Mouse (Mus musculus) MEL (cell line): ENCODE results near the gene AC124502.3. TPM values are rescaled to one million over a fixed set of nuclear protein-coding genes. Genes with fewer than 3 reads are reported as not detected.

Experiments used
- DNase-seq: peaks from one replicate; pipeline ENCODE4 v3.0.0; 2011; ENCODE audit warnings: low read depth, low spot score
- H3K27ac ChIP-seq: 2 replicates; pipeline ENCODE4 v1.5.1; 2012; ENCODE audit warnings: low read depth, mild to moderate bottlenecking, control low read depth, low read length, moderate library complexity; ENCODE audit not compliant: control insufficient read depth
- H3K27me3 ChIP-seq, 2 experiments: fragments of 150-350 bp in 1 of 2; sonication (generic) in 1 of 2; 2 replicates each; pipeline ENCODE4 v1.6.1; 2012; ENCODE audit warnings: low read length in 2 of 2, mild to moderate bottlenecking in 2 of 2, improper control_type of control experiment in 1 of 2, moderate library complexity in 1 of 2; ENCODE audit not compliant: insufficient read depth in 2 of 2, control insufficient read depth in 1 of 2
- H3K36me3 ChIP-seq, 2 experiments: 2 replicates each; pipeline ENCODE4 v1.6.1; 2012 to 2014; ENCODE audit warnings: low read length in 2 of 2, improper control_type of control experiment in 1 of 2, inconsistent platforms in 1 of 2, mild to moderate bottlenecking in 1 of 2; ENCODE audit not compliant: insufficient read depth in 2 of 2, control insufficient read depth in 1 of 2
- H3K4me1 ChIP-seq, 2 experiments: fragments of 150-350 bp in 1 of 2; sonication (generic) in 1 of 2; 2 replicates each; pipeline ENCODE4 v1.6.1; 2012; ENCODE audit warnings: low read length in 2 of 2, improper control_type of control experiment in 1 of 2, mild to moderate bottlenecking in 1 of 2; ENCODE audit not compliant: insufficient read depth in 2 of 2, control insufficient read depth in 1 of 2
- H3K4me3 ChIP-seq, 2 experiments: fragments of 150-350 bp in 1 of 2; sonication (generic) in 1 of 2; 2 replicates each; pipeline ENCODE4 v1.5.1; 2012; ENCODE audit warnings: low read depth in 2 of 2, low read length in 2 of 2, mild to moderate bottlenecking in 2 of 2, moderate library complexity in 2 of 2, control low read depth in 1 of 2, improper control_type of control experiment in 1 of 2; ENCODE audit not compliant: control insufficient read depth in 1 of 2, insufficient read depth in 1 of 2
- H3K79me2 ChIP-seq: 2 replicates; pipeline ENCODE4 v1.6.1; 2012; ENCODE audit warnings: mild to moderate bottlenecking, low read length, moderate library complexity; ENCODE audit not compliant: control insufficient read depth, poor library complexity, insufficient read depth
- H3K9ac ChIP-seq: 2 replicates; pipeline ENCODE4 v1.6.1; 2012; ENCODE audit warnings: low read depth, mild to moderate bottlenecking, control low read depth, low read length, moderate library complexity; ENCODE audit not compliant: control insufficient read depth, poor library complexity, severe bottlenecking
- H3K9me3 ChIP-seq: fragments of 150-350 bp; sonication (generic); replicated peaks from 2 replicates; pipeline ENCODE4 v1.6.1; 2012; ENCODE audit warnings: mild to moderate bottlenecking, low read length, improper control_type of control experiment, moderate library complexity; ENCODE audit not compliant: insufficient read depth
- BHLHE40 ChIP-seq: IDR thresholded peaks from 2 replicates; pipeline ENCODE4 v1.6.1; 2012; ENCODE audit warnings: low read depth, mild to moderate bottlenecking, inconsistent platforms, low read length, improper control_type of control experiment, borderline replicate concordance
- CHD1 ChIP-seq: IDR thresholded peaks from 2 replicates; pipeline ENCODE4 v1.6.1; 2012; ENCODE audit warnings: low read depth, mild to moderate bottlenecking, inconsistent platforms, low read length, improper control_type of control experiment
- EP300 ChIP-seq, 2 experiments: IDR thresholded peaks; 2 replicates each; pipeline ENCODE4 v1.6.1; 2011; ENCODE audit warnings: improper control_type of control experiment in 2 of 2, low read length in 2 of 2, low read depth in 1 of 2, mild to moderate bottlenecking in 1 of 2
- ETS1 ChIP-seq: IDR thresholded peaks from 2 replicates; pipeline ENCODE4 v1.6.1; 2012; ENCODE audit warnings: low read depth, mild to moderate bottlenecking, inconsistent platforms, low read length, improper control_type of control experiment, moderate library complexity
- GABPA ChIP-seq: IDR thresholded peaks from 2 replicates; pipeline ENCODE4 v1.6.1; 2012; ENCODE audit warnings: low read depth, mild to moderate bottlenecking, inconsistent platforms, low read length, improper control_type of control experiment, moderate library complexity
- GATA1 ChIP-seq: IDR thresholded peaks from 2 replicates; pipeline ENCODE4 v1.6.1; 2011; ENCODE audit warnings: low read depth, low read length, improper control_type of control experiment
- JUND ChIP-seq: IDR thresholded peaks from 2 replicates; pipeline ENCODE4 v1.6.1; 2011; ENCODE audit warnings: low read depth, mild to moderate bottlenecking, improper control_type of control experiment, low read length
- KAT2A ChIP-seq: conservative IDR thresholded peaks from 2 replicates; pipeline ENCODE4 v1.6.1; 2012; ENCODE audit warnings: low read depth, low read length, improper control_type of control experiment, inconsistent platforms
- MAFK ChIP-seq: IDR thresholded peaks from 2 replicates; pipeline ENCODE4 v1.6.1; 2011; ENCODE audit warnings: low read depth, mild to moderate bottlenecking, low read length, improper control_type of control experiment, borderline replicate concordance
- MAZ ChIP-seq: IDR thresholded peaks from 2 replicates; pipeline ENCODE4 v1.6.1; 2012; ENCODE audit warnings: low read depth, mild to moderate bottlenecking, inconsistent platforms, low read length, improper control_type of control experiment
- MXI1 ChIP-seq: IDR thresholded peaks from 2 replicates; pipeline ENCODE4 v1.6.1; 2011; ENCODE audit warnings: mild to moderate bottlenecking, low read depth, low read length, improper control_type of control experiment
- MYB ChIP-seq: IDR thresholded peaks from 2 replicates; pipeline ENCODE4 v1.6.1; 2011; ENCODE audit warnings: mild to moderate bottlenecking, low read depth, low read length, improper control_type of control experiment
- MYC ChIP-seq: IDR thresholded peaks from 2 replicates; pipeline ENCODE4 v1.6.1; 2011; ENCODE audit warnings: low read depth, mild to moderate bottlenecking, low read length, improper control_type of control experiment, moderate library complexity
- NRF1 ChIP-seq: IDR thresholded peaks from 2 replicates; pipeline ENCODE4 v1.6.1; 2014; ENCODE audit warnings: low read depth, mild to moderate bottlenecking, inconsistent platforms, low read length, improper control_type of control experiment, moderate library complexity; ENCODE audit not compliant: poor library complexity, insufficient read depth, severe bottlenecking
- POLR2A ChIP-seq, 2 experiments: IDR thresholded peaks; 2 replicates each; pipeline ENCODE4 v1.6.1; 2011 to 2012; ENCODE audit warnings: low read length in 2 of 2, mild to moderate bottlenecking in 2 of 2, control low read depth in 1 of 2, improper control_type of control experiment in 1 of 2, low read depth in 1 of 2, moderate library complexity in 1 of 2; ENCODE audit not compliant: control insufficient read depth in 1 of 2, insufficient read depth in 1 of 2, poor library complexity in 1 of 2
- RCOR1 ChIP-seq: IDR thresholded peaks from 2 replicates; pipeline ENCODE4 v1.6.1; 2012; ENCODE audit warnings: low read depth, mild to moderate bottlenecking, inconsistent platforms, low read length, improper control_type of control experiment
- SIN3A ChIP-seq: IDR thresholded peaks from 2 replicates; pipeline ENCODE4 v1.6.1; 2012; ENCODE audit warnings: low read length, improper control_type of control experiment, inconsistent platforms
- SMC3 ChIP-seq: IDR thresholded peaks from 2 replicates; pipeline ENCODE4 v1.6.1; 2011; ENCODE audit warnings: low read depth, low read length, improper control_type of control experiment
- TAL1 ChIP-seq: IDR thresholded peaks from 2 replicates; pipeline ENCODE4 v1.6.1; 2012; ENCODE audit warnings: mild to moderate bottlenecking, inconsistent platforms, low read length, moderate library complexity, mixed read lengths
- TBP ChIP-seq: IDR thresholded peaks from 2 replicates; pipeline ENCODE4 v1.8.0; 2011; ENCODE audit warnings: low read depth, low read length, improper control_type of control experiment
- TCF12 ChIP-seq: IDR thresholded peaks from 2 replicates; pipeline ENCODE4 v1.6.1; 2014; ENCODE audit warnings: low read depth, mild to moderate bottlenecking, inconsistent platforms, low read length, improper control_type of control experiment, moderate library complexity
- UBTF ChIP-seq: IDR thresholded peaks from 2 replicates; pipeline ENCODE4 v1.6.1; 2012; ENCODE audit warnings: low read depth, mild to moderate bottlenecking, inconsistent platforms, low read length, improper control_type of control experiment, moderate library complexity, borderline replicate concordance; ENCODE audit not compliant: insufficient read depth
- USF1 ChIP-seq: IDR thresholded peaks from 2 replicates; pipeline ENCODE4 v1.6.1; 2014; ENCODE audit warnings: low read depth, mild to moderate bottlenecking, inconsistent platforms, low read length, improper control_type of control experiment, moderate library complexity
- ZKSCAN1 ChIP-seq: IDR thresholded peaks from 2 replicates; pipeline ENCODE4 v1.6.1; 2012; ENCODE audit warnings: low read depth, mild to moderate bottlenecking, inconsistent platforms, low read length, improper control_type of control experiment, moderate library complexity
- ZMIZ1 ChIP-seq: IDR thresholded peaks from 2 replicates; pipeline ENCODE4 v1.6.1; 2012; ENCODE audit warnings: low read depth, mild to moderate bottlenecking, inconsistent platforms, low read length, improper control_type of control experiment, moderate library complexity
- polyA plus RNA-seq, 2 experiments: library from polyadenylated mRNA; stranded (reverse) in 1 of 2; unstranded in 1 of 2; fragments of >175 nt in 1 of 2; fragments of >200 nt in 1 of 2; gene quantifications; 2 replicates each; pipeline versions ENCODE4 v1.2.1 to v1.2.4; 2012; ENCODE audit warnings: low replicate concordance in 2 of 2, low read depth in 1 of 2; ENCODE audit not compliant: insufficient read length in 2 of 2, insufficient read depth in 1 of 2, missing spikeins in 1 of 2
- total RNA-seq: library from RNA; depleted of rRNA; stranded (reverse); fragments of 300-350 nt; gene quantifications from 2 replicates; pipeline ENCODE4 v1.2.3, GENCODE M21; 2012

The AC124502.3 gene
- total and polyA plus RNA-seq, 3 experiments: 0.75 to 2.1 TPM; not detected in 1

- TF ChIP-seq TAL1: no peak
- TF ChIP-seq EP300 (IDR thresholded peaks at IDR 0.05; ENCODE audit: low read depth in 1 of 2, low read length in 2 of 2): no peak
- TF ChIP-seq TBP: no peak
- no peak for TF ChIP-seq MYC
- no peak for TF ChIP-seq KAT2A
These were observed 17.6 kb downstream of the AC124502.3 start (continued) for GRCm38 (mm10) chr19:5056251-5056650.

- TF ChIP-seq MAFK: no peak
- TF ChIP-seq POLR2A (IDR thresholded peaks at IDR 0.05; ENCODE audit: control insufficient read depth in 1 of 2, insufficient read depth in 1 of 2, low read depth in 1 of 2, low read length in 2 of 2, poor library complexity in 1 of 2): no peak
- TF ChIP-seq MAZ: no peak
- TF ChIP-seq SMC3: no peak
- TF ChIP-seq MYB: no peak
- Histone ChIP-seq H3K4me3 (no peak overlapping the region), H3K36me3 (peaks cover 0 to 24% of the 10 kb centered on the region in 2 experiments; a peak in 2 of 4 replicates), H3K27me3 (no peaks in the 10 kb centered on the region), H3K4me1 (peaks cover 7 to 48% of the 10 kb centered on the region in 2 experiments; a peak in 3 of 4 replicates), H3K9me3 (no peaks in the 10 kb centered on the region), H3K79me2 (no peaks in the 10 kb centered on the region), H3K9ac (no peak overlapping the region), H3K27ac (no peak overlapping the region)
- no peak for DNase-seq
These were observed 19.4 kb downstream of the AC124502.3 start for GRCm38 (mm10) chr19:5057876-5058775.

GRCm38 (mm10) chr19:5058801-5059771 lies 20.4 kb downstream of the AC124502.3 start:
- Histone ChIP-seq H3K4me3 (no peak overlapping the region), H3K9ac (no peak overlapping the region), H3K4me1 (peaks cover 4 to 41% of the 10 kb centered on the region in 2 experiments; a peak in 3 of 4 replicates), H3K36me3 (peaks cover 0 to 22% of the 10 kb centered on the region in 2 experiments; a peak in 2 of 4 replicates), H3K27me3 (no peaks in the 10 kb centered on the region), H3K27ac (no peak overlapping the region), H3K79me2 (no peaks in the 10 kb centered on the region), H3K9me3 (no peaks in the 10 kb centered on the region)
- TF ChIP-seq ZKSCAN1 (no peak), BHLHE40 (no peak), UBTF (no peak), MXI1 (no peak), GATA1 (no peak), KAT2A (no peak), SIN3A (no peak), TCF12 (no peak), ZMIZ1 (no peak), MAZ (no peak), JUND (no peak), ETS1 (no peak), RCOR1 (no peak), MYB (no peak), GABPA (no peak), SMC3 (no peak), CHD1 (no peak), NRF1 (no peak), TAL1 (no peak), USF1 (no peak)
- DNase-seq: no peak
